In genomic region chr10:96944229-96944628, GRCm38 (mm10) we compare ENCODE assay signal across 20 mouse cellular contexts.
DNase-seq lines count a peak whose midpoint lies in the region; ATAC-seq and TF ChIP-seq lines count a peak whose summit lies in the region.
"Had no signal": no experiment of that assay in that cellular context is flagged by ENCODE, and none has a peak within 500 bp of the region (broad histone marks: within the 10 kb centered on the region; RNA-seq: fewer than 3 reads in every experiment).

No protein-coding gene starts in this region.

- no peak overlapping the region for H3K4me2 ChIP-seq in hindbrain, embryonic 14.5 days (replicated peaks)
- H3K4me2 ChIP-seq in hindbrain, embryonic 13.5 days = no peak overlapping the region
- H3K4me2 ChIP-seq in midbrain, embryonic 16.5 days (ENCODE audit: low read length) = no peak overlapping the region
- H3K4me2 ChIP-seq: forebrain, embryonic 13.5 days had no signal

- no peak for TF ChIP-seq POLR2A in brain, embryonic 14.5 days (IDR thresholded peaks at IDR 0.05; ENCODE audit: borderline replicate concordance, extremely low read depth, insufficient read depth, insufficient read length, poor library complexity, severe bottlenecking)

- H3K27ac ChIP-seq in hindbrain, embryonic 14.5 days = no peak overlapping the region
- H3K27ac ChIP-seq in hindbrain, embryonic 13.5 days = no peak overlapping the region
- no peak overlapping the region for H3K27ac ChIP-seq in midbrain, embryonic 16.5 days (ENCODE audit: low read length)
- no peak overlapping the region for H3K27ac ChIP-seq in midbrain, embryonic 10.5 days (replicated peaks)
- H3K27ac ChIP-seq: forebrain, embryonic 10.5 days; forebrain, embryonic 13.5 days; heart, adult 2 months; heart, embryonic 10.5 days had no signal

- H3K9me3 ChIP-seq in hindbrain, embryonic 14.5 days (ENCODE audit: control insufficient read depth, low read length) = 0 out of 2 replicates have a peak, but pooled peaks cover 7% of the 10 kb centered on the region
- no peaks in the 10 kb centered on the region for H3K9me3 ChIP-seq in hindbrain, embryonic 13.5 days
- H3K9me3 ChIP-seq in midbrain, embryonic 16.5 days (replicated peaks; ENCODE audit: control insufficient read depth, low read length, poor library complexity, severe bottlenecking) = no peaks in the 10 kb centered on the region; the same call in 1 of the 2 replicates
- no peaks in the 10 kb centered on the region for H3K9me3 ChIP-seq in midbrain, embryonic 10.5 days (replicated peaks)
- H3K9me3 ChIP-seq: forebrain, embryonic 10.5 days; forebrain, embryonic 13.5 days; heart, embryonic 10.5 days had no signal

- no peak for DNase-seq in hindbrain, embryonic 14.5 days (ENCODE audit: low spot score)
- DNase-seq in midbrain, embryonic 10.5 days (ENCODE audit: low spot score) = no peak
- peak; percentile 52 for DNase-seq in brain, embryonic 14.5 days (ENCODE audit: low read depth)
- DNase-seq in mesoderm, embryonic 11.5 days (ENCODE audit: low read depth, low spot score) = peak; percentile 10
- DNase-seq in adrenal gland, adult 8-10 months = no peak
- DNase-seq: adrenal gland, adult 2 months; adrenal gland, postnatal 25 days; cerebellum, adult 18-20 months; cerebellum, adult 9-10 months; cerebellum, postnatal 14 days; gastrocnemius, postnatal 10 days; gastrocnemius, postnatal 36 days; heart, adult 2 months had no signal

- H3K4me1 ChIP-seq in hindbrain, embryonic 14.5 days (replicated peaks; ENCODE audit: control insufficient read depth, insufficient read depth, low read length) = no peaks in the 10 kb centered on the region
- H3K4me1 ChIP-seq in hindbrain, embryonic 13.5 days (replicated peaks) = no peaks in the 10 kb centered on the region
- no peaks in the 10 kb centered on the region for H3K4me1 ChIP-seq in midbrain, embryonic 16.5 days (ENCODE audit: control insufficient read depth, insufficient read depth, low read length)
- H3K4me1 ChIP-seq in midbrain, embryonic 10.5 days = peaks cover 7% of the 10 kb centered on the region; the same call in 1 of the 2 replicates
- H3K4me1 ChIP-seq: forebrain, embryonic 10.5 days; forebrain, embryonic 13.5 days; heart, embryonic 10.5 days had no signal

- H3K27me3 ChIP-seq in hindbrain, embryonic 14.5 days (ENCODE audit: control insufficient read depth, insufficient read depth, low read length) = no peaks in the 10 kb centered on the region
- no peaks in the 10 kb centered on the region for H3K27me3 ChIP-seq in hindbrain, embryonic 13.5 days
- no peaks in the 10 kb centered on the region for H3K27me3 ChIP-seq in midbrain, embryonic 16.5 days (ENCODE audit: control insufficient read depth, insufficient read depth, low read depth, low read length)
- H3K27me3 ChIP-seq in midbrain, embryonic 10.5 days (ENCODE audit: low read depth, poor library complexity, severe bottlenecking) = no peaks in the 10 kb centered on the region
- H3K27me3 ChIP-seq: forebrain, embryonic 13.5 days had no signal

- 43% methylated on average over 7 of the region's 7 CpGs for WGBS in hindbrain, embryonic 14.5 days
- 37% methylated on average over 7 of the region's 7 CpGs for WGBS in hindbrain, embryonic 13.5 days
- 52% methylated on average over 7 of the region's 7 CpGs for WGBS in midbrain, embryonic 16.5 days
- WGBS in midbrain, embryonic 10.5 days = 91% methylated on average over 7 of the region's 7 CpGs

- no peak overlapping the region for H3K4me3 ChIP-seq in hindbrain, embryonic 14.5 days (replicated peaks; ENCODE audit: low read length)
- H3K4me3 ChIP-seq in hindbrain, embryonic 13.5 days = no peak overlapping the region
- no peak overlapping the region for H3K4me3 ChIP-seq in midbrain, embryonic 16.5 days (ENCODE audit: low read depth, low read length)
- no peak overlapping the region for H3K4me3 ChIP-seq in midbrain, embryonic 10.5 days
- H3K4me3 ChIP-seq: forebrain, embryonic 10.5 days; forebrain, embryonic 13.5 days; heart, adult 2 months; heart, embryonic 10.5 days had no signal

- TF ChIP-seq CTCF in brain, embryonic 14.5 days (IDR thresholded peaks at IDR 0.05; ENCODE audit: borderline replicate concordance, extremely low read depth, insufficient read depth, insufficient read length) = no peak

- no peaks in the 10 kb centered on the region for H3K36me3 ChIP-seq in hindbrain, embryonic 14.5 days (replicated peaks; ENCODE audit: control insufficient read depth, insufficient read depth)
- H3K36me3 ChIP-seq in hindbrain, embryonic 13.5 days = no peaks in the 10 kb centered on the region
- no peaks in the 10 kb centered on the region for H3K36me3 ChIP-seq in midbrain, embryonic 16.5 days (ENCODE audit: control insufficient read depth, insufficient read depth, low read length)
- no peaks in the 10 kb centered on the region for H3K36me3 ChIP-seq in midbrain, embryonic 10.5 days
- H3K36me3 ChIP-seq: forebrain, embryonic 10.5 days; heart, embryonic 10.5 days had no signal

- ATAC-seq in hindbrain, embryonic 14.5 days (ENCODE audit: low FRiP score) = peak; percentile 57; the same call in 1 of the 2 replicates
- ATAC-seq in hindbrain, embryonic 13.5 days (ENCODE audit: low FRiP score) = no peak
- 0 out of 2 replicates have a peak, but pooled peaks have one; percentile 36 for ATAC-seq in midbrain, embryonic 16.5 days
- ATAC-seq: CD4-positive, CD25-positive, alpha-beta regulatory T cell, adult 4 months; forebrain, embryonic 13.5 days; forebrain, embryonic 16.5 days had no signal

- H3K9ac ChIP-seq in hindbrain, embryonic 14.5 days = no peak overlapping the region
- H3K9ac ChIP-seq in hindbrain, embryonic 13.5 days = no peak overlapping the region
- H3K9ac ChIP-seq in midbrain, embryonic 16.5 days (ENCODE audit: low read depth, low read length) = no peak overlapping the region
- H3K9ac ChIP-seq: forebrain, embryonic 13.5 days had no signal

Comparison
In these comparisons a context has a peak if more than half of its experiments do, and no peak if none do; other contexts are left out.
1. DNase-seq: peak in brain, embryonic 14.5 days (single experiment) and mesoderm, embryonic 11.5 days (single experiment); none in hindbrain, embryonic 14.5 days (single experiment), midbrain, embryonic 10.5 days (single experiment) and adrenal gland, adult 8-10 months (single experiment).